Mouse (Mus musculus) liver, adult (tissue): Measurements from ENCODE around the gene H1foo.
A peak's percentile ranks its signal among the peaks of the same experiment; 100 is the strongest.

Experiments
- GATA4 ChIP-seq: IDR thresholded peaks from 2 replicates; pipeline ENCODE4 v1.6.1; 2014; ENCODE audit warnings: mild to moderate bottlenecking, low read length; ENCODE audit not compliant: insufficient replicate concordance

The H1foo gene

DNA sequence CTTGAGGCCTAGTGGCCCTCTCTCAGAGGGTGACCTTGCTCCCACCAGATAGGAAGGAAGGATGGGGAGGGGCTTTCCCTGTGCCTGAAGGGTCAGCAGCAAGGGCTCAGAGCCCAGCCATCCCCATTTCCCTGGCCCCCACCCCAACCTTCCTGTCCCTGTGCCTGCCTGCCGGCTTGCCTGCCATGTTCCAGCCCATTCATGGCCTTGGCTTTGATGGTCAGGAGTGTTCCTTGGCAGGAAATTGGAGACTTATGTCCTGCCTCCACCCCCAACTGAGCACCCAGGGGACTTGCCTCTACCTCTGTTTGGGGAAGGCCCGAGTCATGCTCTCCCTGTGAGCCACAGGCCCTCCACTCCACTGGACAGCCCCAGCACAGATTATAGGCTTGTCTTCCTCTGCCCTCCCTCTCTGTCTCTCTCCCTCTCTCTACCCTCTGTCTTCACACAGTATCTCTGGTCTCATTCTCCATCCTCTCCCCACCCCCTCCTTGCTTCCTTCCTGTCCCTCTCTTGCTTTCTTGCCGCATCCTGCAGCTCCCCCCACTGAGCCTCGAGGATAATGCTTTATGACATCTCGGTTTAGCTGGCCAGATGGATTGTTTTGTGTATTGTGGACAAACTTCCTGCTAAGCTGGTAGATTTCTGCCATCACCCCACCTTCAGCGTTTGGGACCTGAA, 51.6 kb downstream of the H1foo start:
- TF ChIP-seq GATA4 = peak; percentile 85

DNA sequence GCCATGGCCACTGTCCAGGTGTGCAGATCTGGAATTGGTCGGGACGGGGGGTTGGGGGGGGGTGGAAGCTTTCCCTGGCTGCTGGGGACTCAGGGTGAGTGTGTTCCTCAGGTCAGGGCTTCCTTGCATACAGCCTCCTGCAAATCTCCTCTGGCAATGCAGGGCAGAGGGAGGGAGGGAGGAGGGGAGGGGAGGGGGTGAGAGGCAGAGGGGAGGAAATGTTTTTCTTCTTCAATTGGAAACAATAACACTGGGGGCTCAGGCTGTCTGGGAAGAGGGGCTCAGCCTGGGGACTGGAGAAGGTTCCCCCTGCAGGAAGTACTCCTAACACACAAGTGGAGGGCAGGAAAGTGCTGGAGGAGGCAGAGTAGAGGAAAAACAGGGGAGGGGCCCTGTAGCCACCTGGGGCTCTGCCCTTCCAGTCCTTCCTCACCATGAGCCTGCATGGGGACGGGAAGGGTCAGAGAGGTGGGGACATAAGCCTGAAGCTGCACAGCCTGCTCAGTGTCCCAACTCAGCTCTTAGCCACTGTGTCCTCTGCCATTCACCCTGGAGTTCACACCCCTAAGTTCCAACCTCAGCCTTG, 53.1 kb downstream of the H1foo start:
- no peak for TF ChIP-seq GATA4

DNA sequence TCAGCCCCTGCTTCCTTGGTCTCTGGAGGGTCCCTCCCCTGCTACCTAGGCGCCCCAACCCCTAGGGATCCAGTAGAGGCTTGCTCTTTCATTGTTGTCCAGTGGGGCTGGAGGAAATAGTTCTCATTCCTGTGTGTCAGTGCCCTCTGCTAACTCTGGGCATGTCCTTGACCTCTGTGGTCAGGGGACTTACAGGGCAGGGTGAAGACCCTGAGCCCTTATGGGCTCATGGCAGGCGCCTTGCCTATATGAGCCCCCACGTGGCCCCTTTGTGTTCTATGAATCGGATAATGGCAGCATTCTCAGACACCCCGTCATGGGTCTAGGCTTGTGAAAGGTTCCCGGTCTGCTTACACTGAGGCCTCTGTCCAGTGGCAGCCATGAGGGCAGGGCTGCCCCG, 54.0 kb downstream of the H1foo start:
- TF ChIP-seq GATA4 = no peak

DNA sequence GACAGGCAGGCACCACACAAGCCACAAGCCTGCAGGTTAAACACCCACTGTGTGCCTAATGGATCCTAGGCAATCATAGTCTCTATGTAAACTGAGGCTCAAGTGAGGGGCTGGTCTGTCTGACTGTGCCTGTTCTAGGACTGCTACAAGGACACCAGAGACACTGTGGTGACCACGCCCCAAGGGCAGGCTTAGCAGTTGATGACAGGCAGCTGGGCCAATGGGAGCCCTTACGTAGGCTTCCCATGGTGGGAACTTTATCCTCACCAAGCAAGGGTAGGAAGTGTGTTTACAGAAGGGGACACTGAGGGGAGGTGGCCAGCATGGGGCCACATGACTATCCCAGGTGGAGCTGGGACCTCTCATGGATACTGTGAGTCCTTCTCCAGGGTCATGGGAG, 54.5 kb downstream of the H1foo start:
- TF ChIP-seq GATA4 = no peak
